Mouse (Mus musculus): ENCODE data around the gene Lpar5. TPM values are rescaled to one million over a fixed set of nuclear protein-coding genes. Genes with fewer than 3 reads are reported as not detected.
"Not testable (repeated sequence)": the region's sequence is repeated elsewhere in the genome, so short reads cannot be mapped to it uniquely, and the experiment has no call there.

Gene Lpar5
- polyA plus RNA-seq (2015; fragmentation: Nextera tagmentation; extraction: Ambion mirVana) = 4.6 and 5.0 TPM in 2 replicates

GRCm38 (mm10) chr6:125067571-125067995 is at the start of gene Lpar5:
Lpar5 (plus strand) TSS chr6:125067920.
- H3K27me3 ChIP-seq (replicated peaks) = no peaks in the 10 kb centered on the region
- H3K36me3 ChIP-seq = no peaks in the 10 kb centered on the region
- no peaks in the 10 kb centered on the region; the same call in 1 of the 2 replicates for H3K4me1 ChIP-seq
- no peak within 1 kb of the TSS for H3K9ac ChIP-seq
- H3K27ac ChIP-seq = peak within 1 kb of the TSS; percentile 52; the same call in 1 of the 2 replicates
- WGBS = 47% methylated on average over 8 of the region's 8 CpGs
- H3K4me2 ChIP-seq = 0 out of 2 replicates have a peak within 1 kb of the TSS, but pooled peaks have one; percentile 11
- peak within 1 kb of the TSS; percentile 1; the same call in 1 of the 2 replicates for H3K4me3 ChIP-seq (replicated peaks)
- H3K9me3 ChIP-seq = no peaks in the 10 kb centered on the region
- ATAC-seq (ENCODE audit: insufficient read depth, low FRiP score, low read depth) = no peak

- 35% methylated on average over 7 of the region's 9 CpGs for WGBS
- ATAC-seq (ENCODE audit: insufficient read depth, low FRiP score, low read depth); H3K9me3 ChIP-seq; H3K4me3 ChIP-seq (replicated peaks); H3K27ac ChIP-seq; H3K27me3 ChIP-seq (replicated peaks); H3K4me1 ChIP-seq; H3K4me2 ChIP-seq; H3K9ac ChIP-seq: not testable (repeated sequence)
- H3K36me3 ChIP-seq = peaks cover 45% of the 10 kb centered on the region
Observed at GRCm38 (mm10) chr6:125030532-125030931, 37.2 kb upstream of the Lpar5 start.

GRCm38 (mm10) chr6:125031604-125032003 is 36.1 kb upstream of the Lpar5 start:
- peaks cover 55% of the 10 kb centered on the region for H3K36me3 ChIP-seq

DNA sequence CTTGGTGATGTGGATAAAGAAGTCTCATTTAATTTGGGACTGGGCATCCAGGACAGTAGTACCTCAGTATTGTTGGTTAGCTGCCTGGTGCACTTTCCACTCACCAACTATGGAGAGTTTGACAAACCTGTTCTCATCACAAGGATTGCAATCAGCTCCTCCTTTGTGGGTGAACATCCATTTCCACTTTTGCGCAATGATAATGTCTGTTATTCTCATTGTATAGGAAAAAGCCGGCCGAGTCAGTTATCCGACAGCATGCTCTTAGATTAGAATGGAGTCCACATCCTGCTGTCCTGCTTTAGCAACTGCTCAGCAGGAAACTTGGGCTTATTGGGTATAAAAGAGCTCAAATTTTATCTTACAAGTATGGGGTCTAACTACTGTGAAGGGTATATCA is 29.1 kb upstream of the Lpar5 start:
- 0 out of 2 replicates have a peak overlapping the region, but pooled peaks have one; percentile 72 for H3K4me3 ChIP-seq (replicated peaks)

More at GRCm38 (mm10) chr6:125031604-125032003, 36.1 kb upstream of the Lpar5 start:
- 0 out of 2 replicates have a peak, but pooled peaks have one; percentile 43 for ATAC-seq (ENCODE audit: insufficient read depth, low FRiP score, low read depth)
- no peak overlapping the region for H3K4me3 ChIP-seq (replicated peaks)
- no peak overlapping the region for H3K9ac ChIP-seq
- 85% methylated on average over 16 of the region's 16 CpGs for WGBS
- H3K4me1 ChIP-seq = no peaks in the 10 kb centered on the region
- H3K9me3 ChIP-seq = no peaks in the 10 kb centered on the region
- H3K4me2 ChIP-seq = no peak overlapping the region
- no peak overlapping the region for H3K27ac ChIP-seq
- no peaks in the 10 kb centered on the region for H3K27me3 ChIP-seq (replicated peaks)

GRCm38 (mm10) chr6:125039131-125039530 is 28.6 kb upstream of the Lpar5 start:
- H3K27ac ChIP-seq = peak overlapping the region; percentile 77
- no peaks in the 10 kb centered on the region for H3K9me3 ChIP-seq
- peak overlapping the region; percentile 14; the same call in 1 of the 2 replicates for H3K9ac ChIP-seq
- peak overlapping the region; percentile 52 for H3K4me2 ChIP-seq
- H3K4me1 ChIP-seq = 0 out of 2 replicates have a peak, but pooled peaks cover 8% of the 10 kb centered on the region
- ATAC-seq (ENCODE audit: insufficient read depth, low FRiP score, low read depth) = no peak
- 5% methylated on average over 8 of the region's 8 CpGs for WGBS
- peaks cover 26% of the 10 kb centered on the region for H3K36me3 ChIP-seq
- H3K4me3 ChIP-seq (replicated peaks) = peak overlapping the region; percentile 72
- H3K27me3 ChIP-seq (replicated peaks) = no peaks in the 10 kb centered on the region

More for the DNA sequence above, 29.1 kb upstream of the Lpar5 start:
- H3K4me1 ChIP-seq = 0 out of 2 replicates have a peak, but pooled peaks cover 8% of the 10 kb centered on the region
- ATAC-seq (ENCODE audit: insufficient read depth, low FRiP score, low read depth) = no peak
- peak overlapping the region; percentile 52 for H3K4me2 ChIP-seq
- peak overlapping the region; percentile 77 for H3K27ac ChIP-seq
- H3K36me3 ChIP-seq = peaks cover 26% of the 10 kb centered on the region
- no peaks in the 10 kb centered on the region for H3K9me3 ChIP-seq
- H3K27me3 ChIP-seq (replicated peaks) = no peaks in the 10 kb centered on the region
- H3K9ac ChIP-seq = 0 out of 2 replicates have a peak overlapping the region, but pooled peaks have one; percentile 14
- WGBS = 88% methylated on average over 4 of the region's 4 CpGs

GRCm38 (mm10) chr6:125039533-125040153 is 28.1 kb upstream of the Lpar5 start, which contains the start of gene Ing4:
Ing4 (plus strand) TSS chr6:125039760.
- Histone ChIP-seq H3K4me3 (replicated peaks) (peak within 1 kb of the TSS; percentile 72), H3K27me3 (replicated peaks) (no peaks in the 10 kb centered on the region), H3K36me3 (peaks cover 30% of the 10 kb centered on the region), H3K9ac (peak within 1 kb of the TSS; percentile 45; the same call in 1 of the 2 replicates), H3K4me1 (0 out of 2 replicates have a peak, but pooled peaks cover 8% of the 10 kb centered on the region), H3K4me2 (peak within 1 kb of the TSS; percentile 69), H3K27ac (peak within 1 kb of the TSS; percentile 77), H3K9me3 (no peaks in the 10 kb centered on the region)
- peak; percentile 96 for ATAC-seq (ENCODE audit: insufficient read depth, low FRiP score, low read depth)
- WGBS = under 1% methylated on average over 26 of the region's 26 CpGs

GRCm38 (mm10) chr6:125040221-125040620 is 27.5 kb upstream of the Lpar5 start:
- Histone ChIP-seq H3K36me3 (peaks cover 27% of the 10 kb centered on the region), H3K4me2 (peak overlapping the region; percentile 69), H3K4me3 (replicated peaks) (peak overlapping the region; percentile 72), H3K9me3 (no peaks in the 10 kb centered on the region), H3K9ac (peak overlapping the region; percentile 45; the same call in 1 of the 2 replicates), H3K27ac (peak overlapping the region; percentile 63; the same call in 1 of the 2 replicates), H3K27me3 (replicated peaks) (no peaks in the 10 kb centered on the region), H3K4me1 (0 out of 2 replicates have a peak, but pooled peaks cover 8% of the 10 kb centered on the region)
- WGBS = 15% methylated on average over 7 of the region's 7 CpGs
- ATAC-seq (ENCODE audit: insufficient read depth, low FRiP score, low read depth) = no peak

DNA sequence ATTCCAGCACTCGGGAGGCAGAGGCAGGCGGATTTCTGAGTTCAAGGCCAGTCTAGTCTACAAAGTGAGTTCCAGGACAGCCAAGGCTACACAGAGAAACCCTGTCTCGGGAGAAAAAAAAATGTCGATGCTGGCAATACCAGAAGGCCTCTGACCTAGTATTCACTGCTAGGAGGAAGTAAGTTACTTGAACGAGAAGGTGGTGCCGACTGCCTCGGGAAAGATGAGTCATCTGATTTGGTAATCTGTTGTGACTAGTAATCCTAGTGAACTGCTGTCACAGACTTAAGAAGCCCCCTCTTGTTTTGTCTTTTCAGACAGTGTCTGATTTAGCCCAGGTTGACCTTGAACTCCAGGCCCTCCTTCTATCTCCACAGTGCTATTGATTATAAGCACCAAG is 26.7 kb upstream of the Lpar5 start:
- H3K4me1 ChIP-seq = 0 out of 2 replicates have a peak, but pooled peaks cover 8% of the 10 kb centered on the region
- no peak overlapping the region for H3K4me3 ChIP-seq (replicated peaks)
- no peak overlapping the region for H3K27ac ChIP-seq
- no peaks in the 10 kb centered on the region for H3K9me3 ChIP-seq
- no peak for ATAC-seq (ENCODE audit: insufficient read depth, low FRiP score, low read depth)
- H3K36me3 ChIP-seq = peaks cover 18% of the 10 kb centered on the region
- WGBS = 72% methylated on average over 7 of the region's 7 CpGs
- no peak overlapping the region for H3K4me2 ChIP-seq
- no peak overlapping the region for H3K9ac ChIP-seq
- no peaks in the 10 kb centered on the region for H3K27me3 ChIP-seq (replicated peaks)

GRCm38 (mm10) chr6:125042081-125042480 is 25.6 kb upstream of the Lpar5 start:
- H3K27me3 ChIP-seq (replicated peaks) = no peaks in the 10 kb centered on the region
- no peaks in the 10 kb centered on the region for H3K9me3 ChIP-seq
- H3K4me3 ChIP-seq (replicated peaks) = no peak overlapping the region
- H3K36me3 ChIP-seq = peaks cover 17% of the 10 kb centered on the region
- no peak overlapping the region for H3K9ac ChIP-seq
- H3K4me1 ChIP-seq = 0 out of 2 replicates have a peak, but pooled peaks cover 8% of the 10 kb centered on the region
- no peak overlapping the region for H3K4me2 ChIP-seq
- no peak for ATAC-seq (ENCODE audit: insufficient read depth, low FRiP score, low read depth)
- 92% methylated on average over 7 of the region's 7 CpGs for WGBS
- no peak overlapping the region for H3K27ac ChIP-seq

DNA sequence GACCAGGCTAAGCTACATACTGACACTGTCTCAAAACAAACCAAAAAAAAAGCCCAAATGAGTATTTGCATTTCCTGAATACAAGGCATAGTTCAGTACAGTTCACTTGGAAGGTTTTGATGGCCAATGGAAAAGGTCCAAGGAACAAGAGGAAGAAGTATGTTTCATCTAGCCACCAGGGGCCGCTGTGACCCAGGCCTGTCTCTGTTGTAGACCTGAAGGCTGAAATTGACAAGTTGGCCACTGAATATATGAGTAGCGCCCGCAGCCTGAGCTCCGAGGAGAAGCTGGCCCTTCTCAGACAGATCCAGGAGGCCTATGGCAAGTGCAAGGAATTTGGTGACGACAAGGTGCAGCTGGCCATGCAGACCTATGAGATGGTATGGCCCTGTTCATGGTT is 21.0 kb upstream of the Lpar5 start:
- no peak overlapping the region for H3K4me2 ChIP-seq
- H3K27me3 ChIP-seq (replicated peaks) = no peaks in the 10 kb centered on the region
- peaks cover 43% of the 10 kb centered on the region for H3K36me3 ChIP-seq
- no peaks in the 10 kb centered on the region for H3K9me3 ChIP-seq
- 0 out of 2 replicates have a peak, but pooled peaks have one; percentile 19 for ATAC-seq (ENCODE audit: insufficient read depth, low FRiP score, low read depth)
- 28% methylated on average over 5 of the region's 5 CpGs for WGBS
- no peak overlapping the region for H3K9ac ChIP-seq
- H3K4me1 ChIP-seq = no peaks in the 10 kb centered on the region
- H3K27ac ChIP-seq = no peak overlapping the region
- no peak overlapping the region for H3K4me3 ChIP-seq (replicated peaks)

DNA sequence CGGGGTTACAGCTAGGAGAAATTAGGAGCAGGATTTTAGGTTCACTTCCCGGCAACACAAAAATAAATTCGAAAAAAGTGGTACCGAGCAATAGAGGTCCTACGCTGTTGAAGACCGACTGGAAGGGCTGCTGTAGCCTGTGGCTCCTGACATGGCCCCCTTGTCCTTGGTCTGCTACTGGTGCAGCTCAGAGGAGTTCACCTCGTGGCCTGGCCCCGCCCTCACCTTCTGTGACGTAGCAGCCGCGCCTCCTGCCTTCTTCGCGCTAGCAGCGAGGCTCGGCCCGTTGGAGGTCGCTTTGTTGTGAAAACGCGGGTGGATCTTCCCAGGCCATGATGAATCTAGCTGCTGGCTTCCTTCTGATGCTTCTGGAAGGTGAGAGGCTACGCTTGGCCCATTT is 18.0 kb upstream of the Lpar5 start, which contains the start of gene Acrbp:
Gene Acrbp, plus strand, starts transcription at position 12 of the 400 bp plus-strand sequence.
- 36% methylated on average over 20 of the region's 20 CpGs for WGBS
- no peak within 1 kb of the TSS for H3K9ac ChIP-seq
- H3K9me3 ChIP-seq = no peaks in the 10 kb centered on the region
- no peak for ATAC-seq (ENCODE audit: insufficient read depth, low FRiP score, low read depth)
- H3K4me3 ChIP-seq (replicated peaks) = no peak within 1 kb of the TSS
- peaks cover 45% of the 10 kb centered on the region for H3K36me3 ChIP-seq
- H3K27me3 ChIP-seq (replicated peaks) = no peaks in the 10 kb centered on the region
- no peaks in the 10 kb centered on the region for H3K4me1 ChIP-seq
- no peak within 1 kb of the TSS for H3K27ac ChIP-seq
- H3K4me2 ChIP-seq = no peak within 1 kb of the TSS

DNA sequence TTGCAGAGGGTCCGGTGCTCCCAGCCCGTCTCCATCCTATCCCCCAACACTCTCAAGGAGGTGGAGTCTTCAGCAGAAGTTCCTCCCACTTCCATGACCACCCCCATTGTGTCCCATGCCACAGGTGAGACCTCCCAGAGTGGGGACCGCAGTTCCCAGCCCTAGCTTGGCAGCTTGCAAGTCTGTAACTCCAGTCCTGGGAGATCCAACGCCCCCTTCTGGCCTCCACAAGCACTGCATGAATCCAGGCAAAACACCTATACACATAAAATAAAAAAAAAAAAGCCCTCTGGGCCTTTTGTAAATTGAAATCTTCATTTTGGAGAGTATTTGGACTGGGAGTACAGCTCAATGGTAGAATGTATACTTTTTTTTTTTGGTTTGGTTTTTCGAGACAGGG is 16.5 kb upstream of the Lpar5 start:
- no peaks in the 10 kb centered on the region for H3K9me3 ChIP-seq
- H3K4me1 ChIP-seq = no peaks in the 10 kb centered on the region
- H3K9ac ChIP-seq = no peak overlapping the region
- no peak overlapping the region for H3K4me2 ChIP-seq
- no peak overlapping the region for H3K4me3 ChIP-seq (replicated peaks)
- no peak overlapping the region for H3K27ac ChIP-seq
- H3K36me3 ChIP-seq = peaks cover 47% of the 10 kb centered on the region
- no peak for ATAC-seq (ENCODE audit: insufficient read depth, low FRiP score, low read depth)
- H3K27me3 ChIP-seq (replicated peaks) = no peaks in the 10 kb centered on the region
- WGBS = 63% methylated on average over 5 of the region's 5 CpGs

Data from stomach, embryonic 15.5 days (tissue).